Mouse (Mus musculus) E14TG2a.4 (cell line): ENCODE measurements at regions not wholly inside any gene's neighbourhood (a gene's known extent, or its start where the extent isn't known, plus 50 kb on each side); places are given as distances from the start of the nearest gene placed in this dataset.

Source experiments
- CTCF ChIP-seq: conservative IDR thresholded peaks from 2 replicates; pipeline ENCODE4 v1.5.1; 2014; ENCODE audit warnings: low read length
- NANOG ChIP-seq: IDR thresholded peaks from 2 replicates; pipeline ENCODE4 v1.6.1; 2014; ENCODE audit warnings: borderline replicate concordance, low read length, mixed read lengths
- POU5F1 ChIP-seq: IDR thresholded peaks from 2 replicates; pipeline ENCODE4 v1.6.1; 2014; ENCODE audit warnings: low read length, borderline replicate concordance

- TF ChIP-seq NANOG (no peak), CTCF (no peak), POU5F1 (no peak)
Measured at GRCm38 (mm10) chr2:50902701-50903100, 246.2 kb downstream of the Rnd3 start.
